Comparison of ENCODE assay signal across 20 mouse cellular contexts in the genomic region with DNA sequence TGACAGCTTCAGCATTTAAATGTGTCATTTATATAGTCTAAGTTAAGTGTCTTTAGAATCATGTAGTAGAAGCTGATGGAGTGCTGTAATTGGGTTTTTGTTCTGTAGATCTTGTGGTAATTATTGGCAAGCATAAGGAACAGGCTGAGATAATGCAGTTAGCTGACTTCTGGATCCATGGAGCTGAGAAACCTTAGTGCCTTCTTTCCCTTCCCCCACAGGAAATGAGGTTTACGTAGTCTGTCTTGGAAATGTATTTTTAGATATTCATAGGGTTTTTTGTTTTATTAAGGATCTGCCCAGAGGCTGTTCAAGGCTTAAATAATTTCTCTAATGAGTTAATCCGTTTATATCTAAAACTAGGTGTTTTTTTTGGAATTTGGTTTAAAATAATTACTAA. TPM values are rescaled to one million over a fixed set of nuclear protein-coding genes. Genes with fewer than 3 reads are reported as not detected.
A peak's percentile ranks its signal among the peaks of the same experiment; 100 is the strongest.
DNase-seq lines count a peak whose midpoint lies in the region; ATAC-seq and TF ChIP-seq lines count a peak whose summit lies in the region.
"Had no signal": no experiment of that assay in that cellular context is flagged by ENCODE, and none has a peak within 500 bp of the region (broad histone marks: within the 10 kb centered on the region; RNA-seq: fewer than 3 reads in every experiment).

No protein-coding gene starts in this region.

- no peak overlapping the region for H3K27ac ChIP-seq in embryonic facial prominence, embryonic 11.5 days (replicated peaks; ENCODE audit: low read depth, low read length)
- H3K27ac ChIP-seq in embryonic facial prominence, embryonic 10.5 days (replicated peaks), result no peak overlapping the region
- H3K27ac ChIP-seq in liver, adult 2 months (replicated peaks; ENCODE audit: insufficient read depth, low read depth, low read length), result no peak overlapping the region
- H3K27ac ChIP-seq: embryonic facial prominence, embryonic 13.5 days; forebrain, embryonic 10.5 days; hindbrain, embryonic 15.5 days; limb, embryonic 13.5 days; midbrain, embryonic 12.5 days had no signal

- intact Hi-C loops in left cerebral cortex, postnatal 25 days (cut with DNase I), result no loop called here
- intact Hi-C loops in gastrocnemius, postnatal 36 days (cut with DNase I), result no loop called here

- no peak overlapping the region for H3K4me2 ChIP-seq in embryonic facial prominence, embryonic 11.5 days (ENCODE audit: low read depth, low read length)
- H3K4me2 ChIP-seq: embryonic facial prominence, embryonic 13.5 days; hindbrain, embryonic 15.5 days; limb, embryonic 13.5 days; midbrain, embryonic 12.5 days had no signal

- no peaks in the 10 kb centered on the region for H3K4me1 ChIP-seq in embryonic facial prominence, embryonic 11.5 days (ENCODE audit: control insufficient read depth, insufficient read depth, low read length)
- peaks cover 3% of the 10 kb centered on the region; the same call in 1 of the 2 replicates for H3K4me1 ChIP-seq in embryonic facial prominence, embryonic 10.5 days
- H3K4me1 ChIP-seq in liver, adult 2 months (ENCODE audit: control insufficient read depth, insufficient read depth, low read length), result no peaks in the 10 kb centered on the region
- H3K4me1 ChIP-seq: embryonic facial prominence, embryonic 13.5 days; forebrain, embryonic 10.5 days; hindbrain, embryonic 15.5 days; midbrain, embryonic 12.5 days had no signal

- no peak overlapping the region for H3K9ac ChIP-seq in embryonic facial prominence, embryonic 11.5 days (replicated peaks; ENCODE audit: low read length)
- no peak overlapping the region for H3K9ac ChIP-seq in liver, adult 2 months (ENCODE audit: low read depth, low read length)
- H3K9ac ChIP-seq: embryonic facial prominence, embryonic 13.5 days; hindbrain, embryonic 15.5 days; limb, embryonic 13.5 days; midbrain, embryonic 12.5 days had no signal

- no peak overlapping the region for H3K4me3 ChIP-seq in embryonic facial prominence, embryonic 11.5 days (ENCODE audit: low read depth, low read length)
- no peak overlapping the region for H3K4me3 ChIP-seq in embryonic facial prominence, embryonic 10.5 days
- H3K4me3 ChIP-seq in liver, adult 2 months (ENCODE audit: insufficient read depth, low read depth, low read length), result no peak overlapping the region
- H3K4me3 ChIP-seq: embryonic facial prominence, embryonic 13.5 days; forebrain, embryonic 10.5 days; hindbrain, embryonic 15.5 days; limb, embryonic 13.5 days; midbrain, embryonic 12.5 days had no signal

- no peaks in the 10 kb centered on the region for H3K36me3 ChIP-seq in embryonic facial prominence, embryonic 11.5 days (replicated peaks; ENCODE audit: control insufficient read depth, insufficient read depth, low read depth, low read length)
- H3K36me3 ChIP-seq in embryonic facial prominence, embryonic 10.5 days (replicated peaks), result no peaks in the 10 kb centered on the region
- no peaks in the 10 kb centered on the region for H3K36me3 ChIP-seq in liver, adult 2 months (ENCODE audit: control insufficient read depth, insufficient read depth, low read length)
- H3K36me3 ChIP-seq: embryonic facial prominence, embryonic 13.5 days; forebrain, embryonic 10.5 days; hindbrain, embryonic 15.5 days; limb, embryonic 13.5 days; midbrain, embryonic 12.5 days had no signal

- no peaks in the 10 kb centered on the region for H3K27me3 ChIP-seq in embryonic facial prominence, embryonic 11.5 days (ENCODE audit: control insufficient read depth, insufficient read depth, low read length)
- H3K27me3 ChIP-seq in embryonic facial prominence, embryonic 10.5 days (replicated peaks; ENCODE audit: low read depth, poor library complexity, severe bottlenecking), result no peaks in the 10 kb centered on the region
- no peaks in the 10 kb centered on the region for H3K27me3 ChIP-seq in liver, adult 2 months (ENCODE audit: control insufficient read depth, insufficient read depth, low read length)
- H3K27me3 ChIP-seq: embryonic facial prominence, embryonic 13.5 days; hindbrain, embryonic 15.5 days; limb, embryonic 13.5 days; midbrain, embryonic 12.5 days had no signal

- 45% methylated on average over 2 of the region's 2 CpGs for WGBS in embryonic facial prominence, embryonic 11.5 days
- 43% methylated on average over 2 of the region's 2 CpGs for WGBS in embryonic facial prominence, embryonic 10.5 days
- 70% methylated on average over 2 of the region's 2 CpGs for WGBS in liver, adult 2 months

- H3K9me3 ChIP-seq in embryonic facial prominence, embryonic 11.5 days (replicated peaks; ENCODE audit: control insufficient read depth, low read length), result no peaks in the 10 kb centered on the region
- no peaks in the 10 kb centered on the region for H3K9me3 ChIP-seq in embryonic facial prominence, embryonic 10.5 days
- H3K9me3 ChIP-seq: embryonic facial prominence, embryonic 13.5 days; forebrain, embryonic 10.5 days; hindbrain, embryonic 15.5 days; limb, embryonic 13.5 days; midbrain, embryonic 12.5 days had no signal

- DNase-seq in embryonic facial prominence, embryonic 11.5 days (ENCODE audit: low spot score), result peak; percentile 28
- DNase-seq in embryonic facial prominence, embryonic 10.5 days (ENCODE audit: low spot score), result no peak
- peak; percentile 1 for DNase-seq in liver, adult 2 months (ENCODE audit: extremely low read depth, low read depth, low spot score)
- DNase-seq in liver (no peak), 3134 (ENCODE audit: extremely low read depth, insufficient read length, low spot score) (peak; percentile 9), MN1 (ENCODE audit: low spot score) (peak; percentile 72)
- DNase-seq in left cerebral cortex, postnatal 25 days (ENCODE audit: low spot score in 2 of 2), result no peak
- DNase-seq in gastrocnemius, postnatal 36 days, result no peak
- DNase-seq: adrenal gland, postnatal 14 days; B cell, adult 2 months; cerebellum, adult 8-10 months; heart, adult 11 months; kidney, adult 8-10 months; lung, adult 2 months; right cerebral cortex, postnatal 25 days had no signal

- no peaks in the 10 kb centered on the region for H3K79me2 ChIP-seq in liver, adult 2 months (ENCODE audit: control insufficient read depth, insufficient read depth, low read length)

- TF ChIP-seq POLR2A in liver, adult 2 months (IDR thresholded peaks at IDR 0.05; ENCODE audit: extremely low read depth, insufficient read depth, low read length), result no peak

- ATAC-seq in embryonic facial prominence, embryonic 11.5 days (replicated peaks; ENCODE audit: insufficient number of reproducible peaks, low FRiP score, low TSS enrichment, low read depth), result no peak

- TF ChIP-seq CTCF in liver, adult 2 months (IDR thresholded peaks at IDR 0.05; ENCODE audit: low read depth, low read length), result no peak

RNA-seq across cellular contexts. Expression of a gene that starts 26.8 kb away (rescaled TPM):
- 8.5 and 10.0 TPM in 2 replicates for polyA plus RNA-seq in embryonic facial prominence, embryonic 11.5 days (2014; fragmentation: Nextera tagmentation; extraction: Ambion mirVana)
- polyA plus RNA-seq in embryonic facial prominence, embryonic 10.5 days (2016; fragmentation: Nextera tagmentation; extraction: Ambion mirVana), result 9.2 and 9.5 TPM in 2 replicates
- total RNA-seq in liver, adult 2 months (2014; rRNA removed), result 19.8 and 20.1 TPM in 2 replicates
- polyA plus RNA-seq in liver, adult 2 months (2012; rRNA removed), result 3.4 and 3.7 TPM in 2 replicates
- 10 to 100 TPM; 34.8 to 37.1 TPM for total RNA-seq in left cerebral cortex, postnatal 25 days (2021)
- 10 to 100 TPM; 39.4 to 43.4 TPM for total RNA-seq in gastrocnemius, postnatal 36 days (2021)

RNA-seq across cellular contexts. Expression of a gene that starts 54.1 kb away (rescaled TPM):
- 0.13 and 0.15 TPM in 2 replicates for polyA plus RNA-seq in embryonic facial prominence, embryonic 11.5 days (2014; fragmentation: Nextera tagmentation; extraction: Ambion mirVana)
- polyA plus RNA-seq in embryonic facial prominence, embryonic 10.5 days (2016; fragmentation: Nextera tagmentation; extraction: Ambion mirVana), result 0.07 and 0.28 TPM in 2 replicates
- 0.07 and 0.09 TPM in 2 replicates for total RNA-seq in liver, adult 2 months (2014; rRNA removed)
- polyA plus RNA-seq in liver, adult 2 months (2012; rRNA removed), result not detected in 2 replicates
- 1 to 10 TPM; 2.8 to 3.2 TPM for total RNA-seq in left cerebral cortex, postnatal 25 days (2021)
- under 1 TPM; 0.10 TPM for total RNA-seq in gastrocnemius, postnatal 36 days (2021)

Comparison
In these comparisons a context has a peak if more than half of its experiments do, and no peak if none do; other contexts are left out.
1. DNase-seq: peak in embryonic facial prominence, embryonic 11.5 days (single experiment), liver, adult 2 months (single experiment), 3134 (single experiment) and MN1 (single experiment); none in embryonic facial prominence, embryonic 10.5 days (single experiment), liver (single experiment), left cerebral cortex, postnatal 25 days (0 of 2) and gastrocnemius, postnatal 36 days (0 of 2).